Mouse (Mus musculus) small intestine, adult 2 months (tissue): ENCODE data around the gene 2410015M20Rik. TPM values are rescaled to one million over a fixed set of nuclear protein-coding genes. Genes with fewer than 3 reads are reported as not detected.
A peak's percentile ranks its signal among the peaks of the same experiment; 100 is the strongest.
"Not testable (repeated sequence)": the region's sequence is repeated elsewhere in the genome, so short reads cannot be mapped to it uniquely, and the experiment has no call there.

Experiments
- H3K27ac ChIP-seq: fragments of 200-500 bp; 2 replicates; pipeline ENCODE4 v1.5.1; 2012; ENCODE audit warnings: low read depth, low read length, control low read depth, inconsistent platforms; ENCODE audit not compliant: insufficient read depth
- H3K27me3 ChIP-seq: fragments of 200-500 bp; 2 replicates; pipeline ENCODE4 v1.6.1; 2012; ENCODE audit warnings: mild to moderate bottlenecking, moderate library complexity, low read length, inconsistent platforms; ENCODE audit not compliant: control insufficient read depth, insufficient read depth
- H3K36me3 ChIP-seq: fragments of 200-500 bp; 2 replicates; pipeline ENCODE4 v1.6.1; 2012; ENCODE audit warnings: mild to moderate bottlenecking, low read length, control low read depth, inconsistent platforms; ENCODE audit not compliant: control insufficient read depth, insufficient read depth
- H3K4me1 ChIP-seq: fragments of 200-500 bp; 2 replicates; pipeline ENCODE4 v1.6.1; 2012; ENCODE audit warnings: low read length, inconsistent platforms, mixed read lengths; ENCODE audit not compliant: control insufficient read depth, insufficient read depth, insufficient read length
- H3K4me3 ChIP-seq: fragments of 200-500 bp; 2 replicates; pipeline ENCODE4 v1.5.1; 2012; ENCODE audit warnings: low read depth, mild to moderate bottlenecking, control low read depth, inconsistent platforms, low read length, moderate library complexity
- CTCF ChIP-seq: fragments of 200-500 bp; IDR thresholded peaks from 2 replicates; pipeline ENCODE4 v1.5.1; 2012; ENCODE audit warnings: low read depth, mild to moderate bottlenecking, control low read depth, inconsistent platforms, low read length, moderate library complexity, mixed read lengths; ENCODE audit not compliant: insufficient replicate concordance, insufficient read length; ENCODE audit errors: extremely low read depth
- POLR2A ChIP-seq: fragments of 200-500 bp; IDR thresholded peaks from 2 replicates; pipeline ENCODE4 v1.6.1; 2012; ENCODE audit warnings: low read depth, mild to moderate bottlenecking, control low read depth, inconsistent platforms, low read length, moderate library complexity
- WGBS: fragments of 180-500 bp; shearing (Covaris S2); methylation state at CpG from one replicate; pipeline ENCODE4 v1.1.7; 2018; 5-methylcytosine and 5-hydroxymethylcytosine counted together
- polyA plus RNA-seq: library from polyadenylated mRNA; depleted of rRNA; stranded (reverse); fragments of >200 nt; gene quantifications from 2 replicates; pipeline ENCODE4 v1.2.3, GENCODE M21; 2012

2410015M20Rik gene
- polyA plus RNA-seq, 1 experiment: 142 TPM

- TF ChIP-seq CTCF (no peak), POLR2A (no peak)
- H3K27me3 ChIP-seq: no peaks in the 10 kb centered on the region
- WGBS: 88% methylated on average over 8 of the region's 8 CpGs
- peaks cover 53% of the 10 kb centered on the region for H3K36me3 ChIP-seq
- peaks cover 11% of the 10 kb centered on the region for H3K4me1 ChIP-seq
- H3K4me3 ChIP-seq: no peak overlapping the region
- no peak overlapping the region for H3K27ac ChIP-seq
Observed at GRCm38 (mm10) chr17:56617628-56618027, 8.1 kb upstream of the 2410015M20Rik start.

GRCm38 (mm10) chr17:56616725-56617124, 7.2 kb upstream of the 2410015M20Rik start:
- WGBS: 74% methylated on average over 3 of the region's 3 CpGs
- Histone ChIP-seq H3K27me3 (no peaks in the 10 kb centered on the region), H3K27ac (no peak overlapping the region), H3K4me1 (peaks cover 19% of the 10 kb centered on the region), H3K4me3 (no peak overlapping the region), H3K36me3 (peaks cover 47% of the 10 kb centered on the region)
- no peak for TF ChIP-seq POLR2A
- TF ChIP-seq CTCF: no peak

- TF ChIP-seq CTCF (no peak), POLR2A (no peak)
- Histone ChIP-seq H3K4me3 (no peak overlapping the region), H3K27ac (no peak overlapping the region), H3K4me1 (peaks cover 19% of the 10 kb centered on the region), H3K36me3 (peaks cover 42% of the 10 kb centered on the region), H3K27me3 (no peaks in the 10 kb centered on the region)
- 76% methylated on average over 4 of the region's 4 CpGs for WGBS
Observed at GRCm38 (mm10) chr17:56615792-56616191, 6.2 kb upstream of the 2410015M20Rik start.

GRCm38 (mm10) chr17:56615136-56615784, 5.7 kb upstream of the 2410015M20Rik start:
- WGBS: 65% methylated on average over 11 of the region's 11 CpGs
- TF ChIP-seq POLR2A: no peak
- no peak for TF ChIP-seq CTCF
- no peak overlapping the region for H3K4me3 ChIP-seq
- peaks cover 20% of the 10 kb centered on the region for H3K4me1 ChIP-seq
- peaks cover 41% of the 10 kb centered on the region for H3K36me3 ChIP-seq
- H3K27me3 ChIP-seq: no peaks in the 10 kb centered on the region
- no peak overlapping the region for H3K27ac ChIP-seq

GRCm38 (mm10) chr17:56614391-56615135, 5.0 kb upstream of the 2410015M20Rik start:
- H3K4me3 ChIP-seq: peak overlapping the region; percentile 74
- H3K27me3 ChIP-seq: no peaks in the 10 kb centered on the region
- H3K27ac ChIP-seq: no peak overlapping the region
- TF ChIP-seq CTCF (no peak), POLR2A (no peak)
- H3K36me3 ChIP-seq: peaks cover 34% of the 10 kb centered on the region
- peaks cover 23% of the 10 kb centered on the region for H3K4me1 ChIP-seq
- WGBS: 10% methylated on average over 14 of the region's 14 CpGs

- Histone ChIP-seq H3K27ac (peak overlapping the region; percentile 67; the same call in 1 of the 2 replicates), H3K4me1 (peaks cover 23% of the 10 kb centered on the region), H3K4me3 (peak overlapping the region; percentile 74), H3K36me3 (peaks cover 29% of the 10 kb centered on the region)
- under 1% methylated on average over 26 of the region's 26 CpGs for WGBS
- not testable (repeated sequence) for H3K27me3 ChIP-seq
Observed at GRCm38 (mm10) chr17:56613893-56614292, 4.3 kb upstream of the 2410015M20Rik start.

- Histone ChIP-seq H3K27ac (peak within 1 kb of the TSS; percentile 67), H3K4me1 (peaks cover 25% of the 10 kb centered on the region), H3K36me3 (peaks cover 23% of the 10 kb centered on the region), H3K27me3 (no peaks in the 10 kb centered on the region), H3K4me3 (peak within 1 kb of the TSS; percentile 74)
- TF ChIP-seq CTCF (peak; percentile 96), POLR2A (peak; percentile 61)
- under 1% methylated on average over 52 of the region's 52 CpGs for WGBS
Observed at GRCm38 (mm10) chr17:56613236-56613844, 3.8 kb upstream of the 2410015M20Rik start, which contains the start of gene Rpl36. TSS of gene Rpl36 (plus strand) at chr17:56613416.

GRCm38 (mm10) chr17:56612565-56612939, 3.0 kb upstream of the 2410015M20Rik start:
- not testable (repeated sequence) for H3K4me3 ChIP-seq, H3K27me3 ChIP-seq
- H3K36me3 ChIP-seq: peaks cover 16% of the 10 kb centered on the region
- WGBS: 59% methylated on average over 10 of the region's 10 CpGs
- peaks cover 25% of the 10 kb centered on the region for H3K4me1 ChIP-seq
- H3K27ac ChIP-seq: peak overlapping the region; percentile 34; the same call in 1 of the 2 replicates
